Mouse (Mus musculus) adrenal gland (tissue): Measurements from ENCODE around the gene Mphosph10.

Experiments
- intact Hi-C: fragments of 180-260 bp; cut with DNase I; formaldehyde crosslinking; loops from one replicate; pipeline ENCODE4 v1.15.1; 2025

Gene Mphosph10

GRCm38 (mm10) chr7:64354206-64354605 lies 37.9 kb downstream of the Mphosph10 start:
- intact Hi-C loops: no loop called here

GRCm38 (mm10) chr7:64351087-64351486 lies 41.0 kb downstream of the Mphosph10 start:
- intact Hi-C loops: no loop called here

- intact Hi-C loops: no loop called here
Observed at GRCm38 (mm10) chr7:64349147-64349861, 42.8 kb downstream of the Mphosph10 start.

GRCm38 (mm10) chr7:64347813-64348212 lies 44.3 kb downstream of the Mphosph10 start:
- intact Hi-C loops: no loop called here

GRCm38 (mm10) chr7:64332686-64333085 lies 59.4 kb downstream of the Mphosph10 start:
- intact Hi-C loops: no loop called here

- intact Hi-C loops: no loop called here
Observed at GRCm38 (mm10) chr7:64331309-64331708, 60.8 kb downstream of the Mphosph10 start.

GRCm38 (mm10) chr7:64327486-64327885 lies 64.6 kb downstream of the Mphosph10 start:
- intact Hi-C loops: loop anchor here (2.0 to 5.0 kb wide), 2 partner anchors 163 to 575 kb away; no protein-coding TSS in a partner anchor

- intact Hi-C loops: loop anchor here (2.0 to 5.0 kb wide), 2 partner anchors 162 to 575 kb away; no protein-coding TSS in a partner anchor
Observed at GRCm38 (mm10) chr7:64326892-64327291, 65.2 kb downstream of the Mphosph10 start.
